Mouse (Mus musculus) sigmoid colon, adult 10 weeks (tissue): Measurements from ENCODE around the gene Zfp119a. TPM values are rescaled to one million over a fixed set of nuclear protein-coding genes. Genes with fewer than 3 reads are reported as not detected.

Experiments
- polyA plus RNA-seq: library from polyadenylated mRNA; stranded (reverse); fragments of 350-450 nt; fragmentation: Illumina TruSeq; extraction: RNeasy Lipid Tissue Mini Kit (QIAGEN cat#74804); gene quantifications from one replicate; pipeline ENCODE4 v1.2.3, GENCODE M21; 2014; ENCODE audit warnings: low read depth, low replicate concordance

Zfp119a gene
- 33.9 TPM for polyA plus RNA-seq

GRCm38 (mm10) chr17:55878636-55879369 lies at the start of gene Zfp119a:
Gene Zfp119a (minus strand): TSS chr17:55878930.

Other genes starting within 250 kb of the Zfp119a start
- gene Pot1b, start 166.3 kb downstream of the Zfp119a start, polyA plus RNA-seq: 31.4 TPM
- gene Adgre4, start 128.9 kb downstream of the Zfp119a start, polyA plus RNA-seq: 2.5 TPM
- 46.1 TPM for gene Zfp959, start 13.2 kb upstream of the Zfp119a start, polyA plus RNA-seq
- 26.7 TPM for gene Zfp119b, start 70.6 kb upstream of the Zfp119a start, polyA plus RNA-seq
- gene Ebi3, start 73.7 kb upstream of the Zfp119a start, polyA plus RNA-seq: 0.54 TPM
- gene Yju2, start 80.2 kb upstream of the Zfp119a start, polyA plus RNA-seq: 0.57 TPM
- not detected for gene Shd, start 91.5 kb upstream of the Zfp119a start, polyA plus RNA-seq
- gene Fsd1, start 107.6 kb upstream of the Zfp119a start, polyA plus RNA-seq: not detected
- gene Stap2, start 126.7 kb upstream of the Zfp119a start, polyA plus RNA-seq: 13.5 TPM
- gene Mpnd, start 126.8 kb upstream of the Zfp119a start, polyA plus RNA-seq: not detected
- gene Sh3gl1, start 157.7 kb upstream of the Zfp119a start, polyA plus RNA-seq: 0.79 TPM
- gene Chaf1a, start 161.5 kb upstream of the Zfp119a start, polyA plus RNA-seq: 0.44 TPM
- gene Ubxn6, start 196.1 kb upstream of the Zfp119a start, polyA plus RNA-seq: 23.9 TPM
- gene Hdgfl2, start 200.7 kb upstream of the Zfp119a start, polyA plus RNA-seq: 2.7 TPM
- 1.4 TPM for gene Plin4, start 230.9 kb upstream of the Zfp119a start, polyA plus RNA-seq
- gene Plin5, start 238.7 kb upstream of the Zfp119a start, polyA plus RNA-seq: not detected
- not detected for gene Lrg1, start 243.1 kb upstream of the Zfp119a start, polyA plus RNA-seq